Mouse (Mus musculus) natural killer cell, adult 2 months (primary cell): ENCODE data around the gene Akap9.
"Not testable (repeated sequence)": the region's sequence is repeated elsewhere in the genome, so short reads cannot be mapped to it uniquely, and the experiment has no call there.

Source experiments
- DNase-seq, 2 experiments: peaks; one replicate each; pipeline ENCODE4 v3.0.0; 2022; ENCODE audit warnings: low spot score in 2 of 2

The Akap9 gene

GRCm38 (mm10) chr5:4039351-4039750, 111.5 kb downstream of the Akap9 start:
- no peak for DNase-seq

GRCm38 (mm10) chr5:4040372-4040771, 112.5 kb downstream of the Akap9 start:
- no peak for DNase-seq

- DNase-seq: no peak
These were observed 113.1 kb downstream of the Akap9 start for GRCm38 (mm10) chr5:4040922-4041321.

- no peak for DNase-seq
These were observed 132.5 kb downstream of the Akap9 start for GRCm38 (mm10) chr5:4060313-4060712.

- DNase-seq: no peak
These were observed 138.7 kb downstream of the Akap9 start for GRCm38 (mm10) chr5:4066476-4067115.

- DNase-seq: no peak
These were observed 139.3 kb downstream of the Akap9 start for GRCm38 (mm10) chr5:4067203-4067602.

- DNase-seq: no peak
These were observed 151.2 kb downstream of the Akap9 start for GRCm38 (mm10) chr5:4079086-4079485.

GRCm38 (mm10) chr5:4080861-4081260, 153.0 kb downstream of the Akap9 start:
- no peak for DNase-seq

- DNase-seq: peak in 1 of 2 experiments; percentile 15
These were observed 153.7 kb downstream of the Akap9 start for GRCm38 (mm10) chr5:4081513-4081912.

GRCm38 (mm10) chr5:4084948-4085347, 157.1 kb downstream of the Akap9 start:
- DNase-seq: no peak

- DNase-seq: no peak
These were observed 158.5 kb downstream of the Akap9 start for GRCm38 (mm10) chr5:4086309-4086708.

- no peak for DNase-seq
These were observed 160.3 kb downstream of the Akap9 start for GRCm38 (mm10) chr5:4088190-4088589.

- DNase-seq: no peak
These were observed 166.6 kb downstream of the Akap9 start for GRCm38 (mm10) chr5:4094471-4094870.

GRCm38 (mm10) chr5:4101031-4101430, 173.2 kb downstream of the Akap9 start:
- no peak for DNase-seq

- DNase-seq: peak in 1 of 2 experiments; percentile 13
These were observed 173.9 kb downstream of the Akap9 start for GRCm38 (mm10) chr5:4101770-4102169.

GRCm38 (mm10) chr5:4103626-4104340, 175.9 kb downstream of the Akap9 start:
- peak in 1 of 2 experiments; percentile 1 for DNase-seq

- DNase-seq: peak; percentile 86 to 90
These were observed 176.6 kb downstream of the Akap9 start, which contains the start of gene Cyp51 for GRCm38 (mm10) chr5:4104341-4105040. Gene Cyp51, minus strand, starts transcription at chr5:4104746.

GRCm38 (mm10) chr5:4105651-4106186, 177.9 kb downstream of the Akap9 start:
- no peak for DNase-seq

- DNase-seq: not testable (repeated sequence)
These were observed 179.2 kb downstream of the Akap9 start for GRCm38 (mm10) chr5:4107056-4107455.

- DNase-seq: no peak
These were observed 184.8 kb downstream of the Akap9 start for GRCm38 (mm10) chr5:4112570-4113098.
